Mouse (Mus musculus) liver, postnatal 0 days (tissue): Measurements from ENCODE around the gene Rgl2.

Experiments used
- CTCF ChIP-seq: sonication (generic); IDR thresholded peaks from 2 replicates; pipeline ENCODE4 v1.5.1; 2016; ENCODE audit warnings: antibody characterized with exemption, low read depth
- EP300 ChIP-seq: IDR thresholded peaks from 2 replicates; pipeline ENCODE4 v1.6.1; 2016; ENCODE audit warnings: antibody characterized with exemption, low read depth, mild to moderate bottlenecking

- no peak for TF ChIP-seq EP300
- TF ChIP-seq CTCF, result peak; percentile 97
Measured at GRCm38 (mm10) chr17:33920282-33921097, 8.9 kb upstream of the Rgl2 start.
